Mouse (Mus musculus): Measurements from ENCODE around the gene Mcf2. TPM values are rescaled to one million over a fixed set of nuclear protein-coding genes. Genes with fewer than 3 reads are reported as not detected.
A peak's percentile ranks its signal among the peaks of the same experiment; 100 is the strongest.

Gene Mcf2
- polyA plus RNA-seq (2016; fragmentation: Nextera tagmentation; extraction: Ambion mirVana), result 0.49 and 0.61 TPM in 2 replicates

DNA sequence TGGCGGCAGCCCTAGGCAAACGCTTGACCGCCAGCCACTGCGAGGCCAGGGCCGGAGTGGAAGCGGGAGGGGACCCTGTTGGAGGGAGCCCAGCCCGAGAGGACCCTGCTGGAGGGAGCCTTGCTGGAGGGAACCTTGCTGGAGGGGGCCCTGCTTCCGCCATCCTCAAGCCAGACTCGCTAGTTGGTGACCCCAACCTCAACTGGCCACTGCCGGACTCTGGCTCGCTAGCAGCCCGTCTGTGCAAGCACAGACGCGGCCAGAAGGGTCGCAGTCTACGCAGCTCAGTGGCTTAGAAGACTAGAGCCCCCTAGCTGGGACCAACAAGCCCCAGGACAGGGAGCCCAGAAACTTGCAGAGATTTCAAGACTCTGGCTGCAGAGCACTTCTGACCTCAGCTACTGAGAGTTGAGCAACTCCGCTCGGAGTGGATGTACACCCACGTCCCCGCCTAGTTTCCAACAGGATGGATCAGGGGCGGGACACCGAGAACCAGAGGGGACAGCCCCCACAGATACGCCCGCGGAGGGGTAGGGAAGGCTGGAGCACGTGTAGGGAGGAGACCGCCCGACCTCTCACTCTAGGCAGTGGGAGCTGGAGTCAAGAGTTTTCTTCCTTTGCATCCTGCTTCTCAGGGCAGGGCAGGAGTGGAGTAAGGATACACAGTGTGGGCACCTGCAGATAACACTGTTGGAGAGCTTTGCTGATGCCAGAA, at the start of gene Mcf2:
Mcf2 (minus strand) TSS at position 346 of the 715 bp plus-strand sequence.
- DNase-seq (ENCODE audit: low spot score), result peak; percentile 49
- peak within 1 kb of the TSS; percentile 20; the same call in 1 of the 2 replicates for H3K27ac ChIP-seq (replicated peaks)
- 0 out of 2 replicates have a peak, but pooled peaks cover 2% of the 10 kb centered on the region for H3K4me1 ChIP-seq
- peaks cover 38% of the 10 kb centered on the region for H3K27me3 ChIP-seq (replicated peaks; ENCODE audit: low read depth, poor library complexity, severe bottlenecking)
- WGBS, result 22% methylated on average over 28 of the region's 28 CpGs
- no peaks in the 10 kb centered on the region for H3K36me3 ChIP-seq (replicated peaks)
- H3K4me3 ChIP-seq, result peak within 1 kb of the TSS; percentile 57
- H3K9me3 ChIP-seq, result no peaks in the 10 kb centered on the region

DNA sequence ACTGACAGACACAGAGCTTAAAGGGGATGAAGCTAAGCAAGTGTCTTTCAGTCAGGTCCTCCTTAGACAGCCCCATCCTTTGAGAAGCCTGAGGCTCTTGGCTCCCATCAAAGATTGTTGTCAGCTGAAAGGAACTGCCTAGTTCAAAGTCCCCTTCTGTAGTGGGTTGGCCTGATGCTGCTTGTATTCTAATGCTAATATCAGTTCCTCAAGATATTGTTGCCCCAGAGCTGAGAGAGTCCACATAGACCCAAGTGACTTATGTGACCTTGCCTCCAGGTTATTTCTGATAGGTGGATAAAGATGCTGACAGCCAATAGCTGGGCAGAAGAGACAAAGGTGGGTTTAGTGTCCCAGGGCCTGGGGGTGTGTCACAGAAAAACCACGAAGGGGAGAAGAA, 8.8 kb upstream of the Mcf2 start:
- no peaks in the 10 kb centered on the region for H3K36me3 ChIP-seq (replicated peaks)
- no peaks in the 10 kb centered on the region for H3K4me1 ChIP-seq
- no peak overlapping the region for H3K27ac ChIP-seq (replicated peaks)
- no peaks in the 10 kb centered on the region for H3K27me3 ChIP-seq (replicated peaks; ENCODE audit: low read depth, poor library complexity, severe bottlenecking)
- 32% methylated on average over 1 of the region's 1 CpGs for WGBS
- DNase-seq (ENCODE audit: low spot score), result no peak
- no peak overlapping the region for H3K4me3 ChIP-seq
- H3K9me3 ChIP-seq, result no peaks in the 10 kb centered on the region

DNA sequence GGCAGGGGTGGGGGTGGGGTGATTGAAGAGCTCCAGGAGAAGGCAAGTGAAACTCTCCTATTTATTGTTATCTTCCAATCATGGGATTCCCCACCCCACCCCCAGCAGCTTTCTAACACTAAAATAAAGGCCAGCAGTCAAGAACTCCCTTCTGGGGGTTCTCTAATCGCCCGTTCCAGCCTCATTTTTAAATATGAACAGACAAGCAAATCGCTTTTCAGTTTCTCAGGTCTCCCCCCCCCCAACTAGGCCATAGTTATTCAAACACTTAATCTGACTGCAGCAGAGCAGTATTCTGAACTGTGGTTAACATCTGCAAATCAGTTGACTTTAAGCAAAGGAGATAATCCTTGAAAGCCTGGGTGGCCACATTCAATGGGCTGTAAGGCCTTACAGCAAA, 3.7 kb upstream of the Mcf2 start:
- WGBS, result 42% methylated on average over 3 of the region's 3 CpGs
- DNase-seq (ENCODE audit: low spot score), result no peak
- 0 out of 2 replicates have a peak, but pooled peaks cover 2% of the 10 kb centered on the region for H3K4me1 ChIP-seq

DNA sequence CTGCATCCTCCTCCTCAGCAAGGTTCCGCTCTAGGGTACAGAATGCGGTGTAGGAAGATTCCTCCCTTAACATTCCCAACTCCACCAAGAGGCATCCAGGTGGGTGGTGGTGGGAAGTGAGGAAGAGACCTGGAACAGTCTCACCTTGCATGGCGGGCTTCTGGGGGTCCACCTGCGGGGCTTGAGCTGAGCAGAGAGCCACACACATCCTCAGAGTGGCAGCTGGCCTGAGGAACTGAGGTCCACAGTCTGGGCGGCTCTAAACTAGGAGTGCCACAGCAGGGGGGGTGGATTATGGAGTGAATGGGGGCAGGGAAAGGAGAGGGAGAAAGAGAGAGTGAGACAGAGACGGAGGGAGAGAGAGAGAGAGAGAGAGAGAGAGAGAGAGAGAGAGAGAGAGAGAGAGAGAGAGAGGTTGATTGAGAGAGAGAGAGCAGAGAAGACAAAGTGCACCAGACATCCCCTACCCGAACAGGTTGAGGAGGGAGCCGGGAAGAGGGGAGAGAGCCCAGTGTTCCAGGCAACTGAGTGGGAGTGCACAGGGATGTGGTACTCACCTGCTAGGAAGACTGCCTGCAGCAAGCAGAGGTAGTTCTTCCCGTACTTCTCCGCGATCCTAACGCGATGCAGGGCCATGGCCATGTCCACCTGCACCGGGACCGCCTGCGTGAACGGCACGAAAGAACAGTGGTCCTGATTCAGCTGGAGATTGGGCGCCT, 705 bp downstream of the Mcf2 start:
- 0 out of 2 replicates have a peak, but pooled peaks cover 2% of the 10 kb centered on the region for H3K4me1 ChIP-seq
- WGBS, result 18% methylated on average over 19 of the region's 19 CpGs
- H3K36me3 ChIP-seq (replicated peaks), result no peaks in the 10 kb centered on the region
- H3K27me3 ChIP-seq (replicated peaks; ENCODE audit: low read depth, poor library complexity, severe bottlenecking), result peaks cover 38% of the 10 kb centered on the region
- no peaks in the 10 kb centered on the region for H3K9me3 ChIP-seq
- H3K27ac ChIP-seq (replicated peaks), result peak overlapping the region; percentile 20; the same call in 1 of the 2 replicates
- DNase-seq (ENCODE audit: low spot score), result no peak
- H3K4me3 ChIP-seq, result peak overlapping the region; percentile 57

More for the DNA sequence above, 3.7 kb upstream of the Mcf2 start:
- no peak overlapping the region for H3K27ac ChIP-seq (replicated peaks)
- peaks cover 24% of the 10 kb centered on the region for H3K27me3 ChIP-seq (replicated peaks; ENCODE audit: low read depth, poor library complexity, severe bottlenecking)
- H3K36me3 ChIP-seq (replicated peaks), result no peaks in the 10 kb centered on the region
- no peak overlapping the region for H3K4me3 ChIP-seq
- H3K9me3 ChIP-seq, result no peaks in the 10 kb centered on the region

DNA sequence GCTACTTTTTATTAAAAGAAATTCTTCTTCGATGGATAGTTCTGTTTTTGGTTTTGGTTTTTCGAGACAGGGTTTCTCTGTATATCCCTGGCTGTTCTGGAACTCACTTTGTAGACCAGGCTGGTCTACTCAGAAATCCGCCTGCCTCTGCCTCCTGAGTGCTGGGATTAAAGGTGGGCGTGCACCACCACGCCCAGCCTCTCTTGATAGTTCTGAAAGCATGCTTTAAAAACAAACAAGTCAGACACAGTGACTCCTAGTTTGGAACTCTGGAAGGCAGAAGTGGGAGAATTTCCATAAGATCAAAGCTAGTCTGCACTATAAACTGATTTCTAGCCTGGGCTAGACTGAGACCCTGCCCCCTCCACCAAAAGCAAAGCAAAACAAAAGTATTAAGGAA, 8.8 kb downstream of the Mcf2 start:
- 90% methylated on average over 5 of the region's 5 CpGs for WGBS
- no peaks in the 10 kb centered on the region for H3K36me3 ChIP-seq (replicated peaks)
- H3K4me3 ChIP-seq, result no peak overlapping the region
- H3K27ac ChIP-seq (replicated peaks), result no peak overlapping the region
- no peaks in the 10 kb centered on the region for H3K27me3 ChIP-seq (replicated peaks; ENCODE audit: low read depth, poor library complexity, severe bottlenecking)
- DNase-seq (ENCODE audit: low spot score), result no peak
- no peaks in the 10 kb centered on the region for H3K9me3 ChIP-seq
- H3K4me1 ChIP-seq, result no peaks in the 10 kb centered on the region

DNA sequence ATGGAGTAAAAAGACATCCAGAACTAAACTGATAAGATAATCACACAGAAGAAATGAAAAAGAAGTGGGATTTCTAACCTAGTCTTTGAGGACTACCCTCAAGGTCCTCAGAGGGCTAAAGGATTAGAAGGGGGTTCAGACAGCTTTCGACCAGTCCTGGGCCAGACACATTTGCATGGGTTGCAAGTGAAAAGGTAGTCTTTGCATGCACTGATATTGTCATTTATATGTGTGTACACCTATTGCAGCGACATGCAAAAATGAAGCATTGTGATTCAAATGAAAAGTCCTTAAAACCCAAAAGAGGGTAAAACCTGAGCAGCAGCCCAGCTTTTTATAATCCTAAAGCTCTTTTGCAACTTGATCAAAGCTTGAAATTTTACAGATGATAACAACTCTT, 9.4 kb downstream of the Mcf2 start:
- Histone ChIP-seq H3K36me3 (replicated peaks) (no peaks in the 10 kb centered on the region), H3K27me3 (replicated peaks; ENCODE audit: low read depth, poor library complexity, severe bottlenecking) (no peaks in the 10 kb centered on the region), H3K27ac (replicated peaks) (no peak overlapping the region), H3K4me1 (no peaks in the 10 kb centered on the region), H3K4me3 (no peak overlapping the region), H3K9me3 (no peaks in the 10 kb centered on the region)
- DNase-seq (ENCODE audit: low spot score), result no peak
- WGBS, result 77% methylated on average over 2 of the region's 2 CpGs

DNA sequence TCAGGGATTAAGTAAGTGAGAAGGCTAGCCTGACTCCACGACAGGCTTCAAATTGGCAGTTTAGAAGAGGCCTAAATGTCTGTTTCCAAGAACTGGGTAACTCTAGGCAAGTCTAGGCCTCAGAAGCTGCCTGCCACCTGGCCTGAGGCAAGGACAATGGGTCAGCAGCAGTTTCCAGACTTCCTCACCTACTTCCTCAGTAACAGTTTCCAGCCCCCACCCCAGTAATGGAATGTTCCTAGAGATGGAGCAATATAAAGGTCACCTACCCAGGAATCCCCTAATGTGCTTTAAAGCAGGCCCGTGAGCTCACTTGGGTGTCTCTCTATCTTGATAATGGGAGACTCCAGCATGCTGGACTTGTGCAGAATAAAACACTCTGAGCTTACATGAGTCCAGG, 10.1 kb downstream of the Mcf2 start:
- no peak for DNase-seq (ENCODE audit: low spot score)
- WGBS, result 72% methylated on average over 2 of the region's 2 CpGs
- H3K27me3 ChIP-seq (replicated peaks; ENCODE audit: low read depth, poor library complexity, severe bottlenecking), result no peaks in the 10 kb centered on the region
- H3K9me3 ChIP-seq, result no peaks in the 10 kb centered on the region
- H3K36me3 ChIP-seq (replicated peaks), result no peaks in the 10 kb centered on the region
- no peak overlapping the region for H3K4me3 ChIP-seq
- H3K4me1 ChIP-seq, result no peaks in the 10 kb centered on the region
- H3K27ac ChIP-seq (replicated peaks), result no peak overlapping the region

DNA sequence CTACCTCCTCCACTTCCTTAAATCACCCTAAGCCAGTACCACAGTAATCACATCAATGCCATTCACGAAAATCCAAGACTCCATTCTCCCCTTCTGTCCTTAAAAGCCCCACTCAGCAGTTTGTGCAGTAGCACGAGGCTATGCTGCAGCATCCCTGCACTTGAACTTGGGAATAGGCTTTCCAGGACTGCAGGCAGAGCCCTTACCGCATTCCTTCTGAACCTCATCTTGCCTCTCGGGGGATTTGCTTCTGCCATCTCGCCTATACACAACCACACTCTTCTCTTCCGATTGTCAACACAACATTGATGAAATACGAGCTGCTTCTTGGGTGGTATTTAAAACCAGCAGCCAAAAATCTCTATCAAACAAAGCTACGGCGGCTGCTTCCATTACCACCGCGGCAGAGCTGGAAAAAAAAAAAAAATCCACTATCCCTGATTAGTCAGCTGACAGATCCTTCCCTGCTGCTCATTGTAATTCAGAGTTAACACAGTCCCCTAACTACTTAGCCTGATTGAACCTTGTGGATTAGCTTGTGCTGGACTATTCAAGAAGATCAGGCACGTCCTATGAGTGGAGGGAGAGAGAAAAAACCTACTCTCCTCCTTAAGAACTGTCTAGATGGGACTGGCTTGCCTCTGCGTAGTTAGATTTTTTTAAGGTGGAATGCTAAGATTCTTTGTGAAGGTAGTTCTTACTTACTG, 31.5 kb downstream of the Mcf2 start:
- Histone ChIP-seq H3K9me3 (no peaks in the 10 kb centered on the region), H3K4me3 (peak overlapping the region; percentile 37), H3K27me3 (replicated peaks; ENCODE audit: low read depth, poor library complexity, severe bottlenecking) (no peaks in the 10 kb centered on the region), H3K4me1 (no peaks in the 10 kb centered on the region), H3K27ac (replicated peaks) (no peak overlapping the region), H3K36me3 (replicated peaks) (no peaks in the 10 kb centered on the region)
- peak; percentile 10 for DNase-seq (ENCODE audit: low spot score)
- 32% methylated on average over 13 of the region's 13 CpGs for WGBS

DNA sequence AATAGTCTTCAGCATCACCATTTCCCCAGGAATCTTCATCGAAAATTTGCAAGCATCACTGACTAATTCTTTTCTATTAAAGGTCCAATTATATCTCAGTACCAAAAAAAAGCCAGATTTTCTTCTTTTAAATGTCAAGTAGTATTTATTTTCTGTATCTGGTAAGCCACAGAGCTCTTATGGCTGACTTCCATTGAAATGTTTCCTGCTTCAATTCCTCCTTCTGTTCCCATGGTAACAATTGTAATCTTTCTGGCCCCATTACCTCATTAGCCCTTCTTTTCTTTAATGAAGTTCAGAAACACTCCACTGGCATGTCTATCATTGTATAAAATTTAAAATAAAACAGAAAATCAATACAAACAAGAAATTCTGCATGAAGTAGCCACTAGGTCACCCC, 103.5 kb downstream of the Mcf2 start:
- 85% methylated on average over 1 of the region's 1 CpGs for WGBS
- H3K4me1 ChIP-seq, result no peaks in the 10 kb centered on the region
- H3K27ac ChIP-seq (replicated peaks), result no peak overlapping the region
- H3K36me3 ChIP-seq (replicated peaks), result no peaks in the 10 kb centered on the region
- no peaks in the 10 kb centered on the region for H3K9me3 ChIP-seq
- no peak overlapping the region for H3K4me3 ChIP-seq
- DNase-seq (ENCODE audit: low spot score), result no peak
- no peaks in the 10 kb centered on the region for H3K27me3 ChIP-seq (replicated peaks; ENCODE audit: low read depth, poor library complexity, severe bottlenecking)

DNA sequence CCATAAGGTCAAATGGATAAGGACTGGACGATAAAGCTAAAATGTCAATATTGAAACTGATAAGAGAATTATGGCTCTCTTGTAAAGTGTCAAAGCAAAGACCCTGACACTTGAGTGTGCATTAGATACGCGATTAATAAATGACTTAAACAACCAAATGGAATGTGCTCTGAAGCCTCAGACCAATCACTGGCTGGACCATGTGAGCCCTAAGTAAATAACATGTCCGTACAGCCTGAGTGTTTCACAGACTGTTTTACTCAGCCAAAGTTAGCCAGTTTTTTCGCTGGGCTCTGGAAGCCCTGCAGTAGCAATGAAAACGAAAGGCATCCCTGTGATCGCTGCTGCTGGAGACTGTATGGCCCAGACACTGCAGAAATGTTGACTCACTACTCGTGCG, 123.7 kb downstream of the Mcf2 start:
- no peaks in the 10 kb centered on the region for H3K27me3 ChIP-seq (replicated peaks; ENCODE audit: low read depth, poor library complexity, severe bottlenecking)
- 84% methylated on average over 9 of the region's 9 CpGs for WGBS
- H3K9me3 ChIP-seq, result 0 out of 2 replicates have a peak, but pooled peaks cover 3% of the 10 kb centered on the region
- no peak for DNase-seq (ENCODE audit: low spot score)
- no peak overlapping the region for H3K27ac ChIP-seq (replicated peaks)
- H3K4me3 ChIP-seq, result no peak overlapping the region
- H3K36me3 ChIP-seq (replicated peaks), result no peaks in the 10 kb centered on the region
- no peaks in the 10 kb centered on the region for H3K4me1 ChIP-seq

DNA sequence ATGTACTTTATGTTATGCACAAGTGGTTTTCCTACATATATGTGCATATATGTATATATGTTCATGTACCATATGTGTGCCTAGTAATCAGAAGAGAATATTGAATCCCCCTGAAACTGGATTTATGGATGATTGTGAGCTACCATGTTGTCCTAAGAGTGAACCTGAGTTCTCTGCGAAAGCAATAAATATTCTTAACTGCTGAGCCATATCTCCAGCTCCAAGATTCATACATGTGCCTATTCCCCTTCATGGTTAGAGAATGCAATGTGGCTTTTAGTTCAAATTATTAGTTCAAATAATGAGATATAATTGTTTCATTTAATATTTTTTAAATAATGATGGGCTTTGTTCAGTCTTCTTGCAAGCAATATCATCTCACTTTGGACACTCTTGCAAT, 124.1 kb downstream of the Mcf2 start:
- no peaks in the 10 kb centered on the region for H3K4me1 ChIP-seq
- 0 out of 2 replicates have a peak, but pooled peaks cover 3% of the 10 kb centered on the region for H3K9me3 ChIP-seq
- H3K27me3 ChIP-seq (replicated peaks; ENCODE audit: low read depth, poor library complexity, severe bottlenecking), result no peaks in the 10 kb centered on the region
- no peak overlapping the region for H3K4me3 ChIP-seq
- H3K27ac ChIP-seq (replicated peaks), result no peak overlapping the region
- WGBS, result 92% methylated on average over 1 of the region's 1 CpGs
- no peak for DNase-seq (ENCODE audit: low spot score)
- H3K36me3 ChIP-seq (replicated peaks), result no peaks in the 10 kb centered on the region

DNA sequence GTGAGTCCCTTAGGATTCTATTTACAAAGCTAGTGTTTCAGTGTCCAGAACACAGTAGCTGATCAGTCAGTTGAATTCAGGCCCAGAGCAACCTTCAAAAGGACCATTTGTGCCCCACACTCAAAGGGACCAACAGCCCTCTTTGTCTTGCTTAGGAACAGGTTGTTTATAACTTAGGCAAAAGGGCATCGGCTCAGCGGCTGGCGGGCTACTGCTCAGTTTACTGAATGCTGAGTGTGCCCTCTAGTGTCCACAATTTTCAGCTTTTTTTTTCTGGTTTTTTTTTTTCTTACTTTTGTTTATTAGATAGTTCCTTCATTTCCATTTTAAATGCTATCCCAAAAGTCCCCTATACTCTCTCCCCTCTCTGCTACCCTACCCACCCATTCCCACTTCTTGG, 152.2 kb downstream of the Mcf2 start:
- Histone ChIP-seq H3K9me3 (no peaks in the 10 kb centered on the region), H3K4me3 (no peak overlapping the region), H3K27me3 (replicated peaks; ENCODE audit: low read depth, poor library complexity, severe bottlenecking) (no peaks in the 10 kb centered on the region), H3K36me3 (replicated peaks) (no peaks in the 10 kb centered on the region), H3K4me1 (no peaks in the 10 kb centered on the region), H3K27ac (replicated peaks) (no peak overlapping the region)
- WGBS, result 6% methylated on average over 3 of the region's 3 CpGs
- DNase-seq (ENCODE audit: low spot score), result peak; percentile 22

All from embryonic facial prominence, embryonic 10.5 days (tissue).